Mouse (Mus musculus) myocyte (in vitro differentiated cells): ENCODE measurements around the gene Olfr963. TPM values are rescaled to one million over a fixed set of nuclear protein-coding genes. Genes with fewer than 3 reads are reported as not detected.
"Not testable (repeated sequence)": the region's sequence is repeated elsewhere in the genome, so short reads cannot be mapped to it uniquely, and the experiment has no call there.

Experiments
- H3K27me3 ChIP-seq: one replicate; pipeline ENCODE4 v1.6.1; 2011; ENCODE audit not compliant: control insufficient read depth, insufficient read depth, insufficient read length
- H3K36me3 ChIP-seq: one replicate; pipeline ENCODE4 v1.6.1; 2011; ENCODE audit not compliant: control insufficient read depth, insufficient read depth
- H3K4me2 ChIP-seq: one replicate; pipeline ENCODE4 v1.6.1; 2011; ENCODE audit warnings: low read depth, control low read depth
- H3K4me3 ChIP-seq: one replicate; pipeline ENCODE4 v1.5.1; 2011; ENCODE audit warnings: mild to moderate bottlenecking, control low read depth, moderate library complexity
- H3K79me2 ChIP-seq: one replicate; pipeline ENCODE4 v1.6.1; 2011; ENCODE audit not compliant: control insufficient read depth, insufficient read depth
- H3ac ChIP-seq: one replicate; pipeline ENCODE4 v1.6.1; 2011; ENCODE audit not compliant: control insufficient read depth, insufficient read length
- CEBPB ChIP-seq: IDR thresholded peaks from 2 replicates; pipeline ENCODE4 v1.6.1; 2011; ENCODE audit warnings: mild to moderate bottlenecking, moderate library complexity; ENCODE audit not compliant: poor library complexity, insufficient read depth, severe bottlenecking
- E2F4 ChIP-seq: IDR thresholded peaks from one replicate; pipeline ENCODE4 v1.6.1; 2011; ENCODE audit warnings: mild to moderate bottlenecking, control low read depth, moderate library complexity; ENCODE audit not compliant: insufficient read depth
- MAX ChIP-seq: IDR thresholded peaks from one replicate; pipeline ENCODE4 v1.6.1; 2011; ENCODE audit warnings: low read depth, mild to moderate bottlenecking, control low read depth
- MYOD1 ChIP-seq, 3 experiments: IDR thresholded peaks; one replicate each; pipeline ENCODE4 v1.6.1; 2011; ENCODE audit warnings: control low read depth in 2 of 3, low read depth in 2 of 3, mild to moderate bottlenecking in 2 of 3, moderate library complexity in 1 of 3; ENCODE audit not compliant: insufficient read length in 2 of 3, control insufficient read depth in 1 of 3
- MYOG ChIP-seq, 3 experiments: IDR thresholded peaks; one replicate each; pipeline ENCODE4 v1.6.1; 2011; ENCODE audit warnings: control low read depth in 2 of 3, low read depth in 2 of 3, mild to moderate bottlenecking in 2 of 3; ENCODE audit not compliant: insufficient read length in 2 of 3, control insufficient read depth in 1 of 3, insufficient read depth in 1 of 3
- POLR2A ChIP-seq: IDR thresholded peaks from one replicate; pipeline ENCODE4 v1.6.1; 2011; ENCODE audit warnings: low read depth, mild to moderate bottlenecking, control low read depth, moderate library complexity; ENCODE audit not compliant: insufficient read length
- POLR2AphosphoS2 ChIP-seq: IDR thresholded peaks from one replicate; pipeline ENCODE4 v1.6.1; 2011; ENCODE audit warnings: low read depth, control low read depth; ENCODE audit not compliant: insufficient read length
- REST ChIP-seq: IDR thresholded peaks from one replicate; pipeline ENCODE4 v1.6.1; 2011; ENCODE audit warnings: mild to moderate bottlenecking, control low read depth, moderate library complexity; ENCODE audit not compliant: insufficient read depth, insufficient read length
- SRF ChIP-seq: IDR thresholded peaks from one replicate; pipeline ENCODE4 v1.6.1; 2011; ENCODE audit warnings: low read depth; ENCODE audit not compliant: control insufficient read depth, insufficient read length
- TCF12 ChIP-seq: IDR thresholded peaks from one replicate; pipeline ENCODE4 v1.6.1; 2011; ENCODE audit warnings: mild to moderate bottlenecking, control low read depth; ENCODE audit not compliant: poor library complexity, insufficient read depth, severe bottlenecking
- TCF3 ChIP-seq: IDR thresholded peaks from one replicate; pipeline ENCODE4 v1.6.1; 2011; ENCODE audit warnings: low read depth, control low read depth; ENCODE audit not compliant: insufficient read length
- USF1 ChIP-seq: IDR thresholded peaks from one replicate; pipeline ENCODE4 v1.6.1; 2011; ENCODE audit warnings: low read depth, mild to moderate bottlenecking, control low read depth, moderate library complexity
- polyA plus RNA-seq: library from polyadenylated mRNA; unstranded; fragments of >200 nt; fragmentation: generic; extraction: Trizol; gene quantifications from one replicate; pipeline ENCODE4 v1.2.1, GENCODE M21; 2012; ENCODE audit warnings: missing spikeins

Olfr963 gene
- polyA plus RNA-seq, 1 experiment, result not detected

- no peaks in the 10 kb centered on the region for H3K27me3 ChIP-seq
- no peak overlapping the region for H3K4me3 ChIP-seq
- no peaks in the 10 kb centered on the region for H3K79me2 ChIP-seq
- no peaks in the 10 kb centered on the region for H3K36me3 ChIP-seq
- TF ChIP-seq USF1, result no peak
- no peak for TF ChIP-seq POLR2A
- H3ac ChIP-seq, result no peak overlapping the region
- H3K4me2 ChIP-seq, result no peak overlapping the region
These were observed 11.6 kb downstream of the Olfr963 start for GRCm38 (mm10) chr9:39678557-39678956.

GRCm38 (mm10) chr9:39679280-39679679 is 12.3 kb downstream of the Olfr963 start:
- Histone ChIP-seq H3K4me2 (no peak overlapping the region), H3K79me2 (no peaks in the 10 kb centered on the region), H3K4me3 (no peak overlapping the region), H3K36me3 (no peaks in the 10 kb centered on the region), H3ac (no peak overlapping the region), H3K27me3 (no peaks in the 10 kb centered on the region)
- TF ChIP-seq POLR2AphosphoS2 (no peak), USF1 (no peak), TCF3 (no peak), POLR2A (no peak), TCF12 (no peak), REST (no peak), E2F4 (no peak), CEBPB (no peak), MYOG (IDR thresholded peaks at IDR 0.05; ENCODE audit: control insufficient read depth in 1 of 3, insufficient read depth in 1 of 3, insufficient read length in 2 of 3, low read depth in 2 of 3) (no peak), MYOD1 (IDR thresholded peaks at IDR 0.05; ENCODE audit: control insufficient read depth in 1 of 3, insufficient read length in 2 of 3, low read depth in 2 of 3) (no peak), SRF (no peak), MAX (no peak)

GRCm38 (mm10) chr9:39701123-39701522 is 34.1 kb downstream of the Olfr963 start:
- not testable (repeated sequence) for H3K79me2 ChIP-seq, H3ac ChIP-seq, H3K4me3 ChIP-seq, H3K4me2 ChIP-seq, H3K36me3 ChIP-seq, H3K27me3 ChIP-seq

GRCm38 (mm10) chr9:39707017-39707416 is 40.0 kb downstream of the Olfr963 start, which contains the start of gene Olfr149:
TSS of gene Olfr149 (minus strand) at chr9:39707117.
- Histone ChIP-seq H3K4me2 (no peak within 1 kb of the TSS), H3K27me3 (no peaks in the 10 kb centered on the region), H3K79me2 (no peaks in the 10 kb centered on the region), H3K4me3 (no peak within 1 kb of the TSS), H3ac (no peak within 1 kb of the TSS), H3K36me3 (no peaks in the 10 kb centered on the region)
- no peak for TF ChIP-seq MAX
- TF ChIP-seq MYOD1 (IDR thresholded peaks at IDR 0.05; ENCODE audit: control insufficient read depth in 1 of 3, insufficient read length in 2 of 3, low read depth in 2 of 3), result no peak
- TF ChIP-seq TCF12, result no peak
- no peak for TF ChIP-seq E2F4
- TF ChIP-seq CEBPB, result no peak
- no peak for TF ChIP-seq USF1
- TF ChIP-seq POLR2AphosphoS2, result no peak
- no peak for TF ChIP-seq POLR2A
- no peak for TF ChIP-seq TCF3
- TF ChIP-seq SRF, result no peak
- TF ChIP-seq MYOG (IDR thresholded peaks at IDR 0.05; ENCODE audit: control insufficient read depth in 1 of 3, insufficient read depth in 1 of 3, insufficient read length in 2 of 3, low read depth in 2 of 3), result no peak
- TF ChIP-seq REST, result no peak

- Histone ChIP-seq H3K36me3 (no peaks in the 10 kb centered on the region), H3K27me3 (no peaks in the 10 kb centered on the region), H3ac (no peak overlapping the region), H3K4me2 (no peak overlapping the region), H3K79me2 (no peaks in the 10 kb centered on the region), H3K4me3 (no peak overlapping the region)
- TF ChIP-seq REST (no peak), TCF3 (no peak), TCF12 (no peak)
These were observed 42.0 kb downstream of the Olfr963 start for GRCm38 (mm10) chr9:39708958-39709357.

- Histone ChIP-seq H3K4me2 (no peak within 1 kb of the TSS), H3K36me3 (no peaks in the 10 kb centered on the region), H3K4me3 (no peak within 1 kb of the TSS), H3K27me3 (no peaks in the 10 kb centered on the region), H3K79me2 (no peaks in the 10 kb centered on the region), H3ac (no peak within 1 kb of the TSS)
- TF ChIP-seq TCF12, result no peak
- no peak for TF ChIP-seq E2F4
- TF ChIP-seq POLR2AphosphoS2, result no peak
- no peak for TF ChIP-seq SRF
- TF ChIP-seq POLR2A, result no peak
- no peak for TF ChIP-seq REST
- TF ChIP-seq TCF3, result no peak
- no peak for TF ChIP-seq MAX
- TF ChIP-seq USF1, result no peak
These were observed 44.0 kb downstream of the Olfr963 start, which contains the start of gene Olfr965 for GRCm38 (mm10) chr9:39711053-39711452. TSS of gene Olfr965 (plus strand) at chr9:39711353.

Other genes starting within 250 kb of the Olfr963 start
- gene Olfr952, start 240.1 kb upstream of the Olfr963 start, polyA plus RNA-seq, result not detected
- gene Olfr954, start 210.5 kb upstream of the Olfr963 start, polyA plus RNA-seq, result not detected
- gene Olfr955, start 195.3 kb upstream of the Olfr963 start, polyA plus RNA-seq, result not detected
- not detected for gene Olfr44, start 173.2 kb upstream of the Olfr963 start, polyA plus RNA-seq
- gene Olfr957, start 151.4 kb upstream of the Olfr963 start, polyA plus RNA-seq, result not detected
- not detected for gene Olfr958, start 113.2 kb upstream of the Olfr963 start, polyA plus RNA-seq
- gene Olfr959, start 91.6 kb upstream of the Olfr963 start, polyA plus RNA-seq, result not detected
- gene AW551984, start 62.8 kb upstream of the Olfr963 start, polyA plus RNA-seq, result 0.01 TPM
- not detected for gene Olfr148, start 56.5 kb upstream of the Olfr963 start, polyA plus RNA-seq
- gene Olfr960, start 45.8 kb upstream of the Olfr963 start, polyA plus RNA-seq, result not detected
- not detected for gene Olfr961, start 22.1 kb upstream of the Olfr963 start, polyA plus RNA-seq
- 0.02 TPM for gene Olfr149, start 39.9 kb downstream of the Olfr963 start, polyA plus RNA-seq
- not detected for gene Olfr965, start 44.1 kb downstream of the Olfr963 start, polyA plus RNA-seq
- gene Olfr150, start 63.8 kb downstream of the Olfr963 start, polyA plus RNA-seq, result not detected
- gene Olfr967, start 79.0 kb downstream of the Olfr963 start, polyA plus RNA-seq, result not detected
- gene Olfr968, start 116.0 kb downstream of the Olfr963 start, polyA plus RNA-seq, result not detected
- gene Olfr969, start 123.7 kb downstream of the Olfr963 start, polyA plus RNA-seq, result not detected
- not detected for gene Olfr970, start 141.7 kb downstream of the Olfr963 start, polyA plus RNA-seq
- gene Olfr971, start 169.7 kb downstream of the Olfr963 start, polyA plus RNA-seq, result not detected
- gene Olfr972, start 199.2 kb downstream of the Olfr963 start, polyA plus RNA-seq, result not detected
- gene Olfr229, start 240.1 kb downstream of the Olfr963 start, polyA plus RNA-seq, result not detected